Mouse (Mus musculus) ES-E14 (cell line): ENCODE measurements around the gene Alb.

Experiments
- CHD2 ChIP-seq: IDR thresholded peaks from 2 replicates; pipeline ENCODE4 v1.6.1; 2014; ENCODE audit warnings: mild to moderate bottlenecking, low read depth, low read length, inconsistent platforms
- ZNF384 ChIP-seq: IDR thresholded peaks from 2 replicates; pipeline ENCODE4 v1.6.1; 2012; ENCODE audit warnings: low read depth, low read length, inconsistent platforms

DNA sequence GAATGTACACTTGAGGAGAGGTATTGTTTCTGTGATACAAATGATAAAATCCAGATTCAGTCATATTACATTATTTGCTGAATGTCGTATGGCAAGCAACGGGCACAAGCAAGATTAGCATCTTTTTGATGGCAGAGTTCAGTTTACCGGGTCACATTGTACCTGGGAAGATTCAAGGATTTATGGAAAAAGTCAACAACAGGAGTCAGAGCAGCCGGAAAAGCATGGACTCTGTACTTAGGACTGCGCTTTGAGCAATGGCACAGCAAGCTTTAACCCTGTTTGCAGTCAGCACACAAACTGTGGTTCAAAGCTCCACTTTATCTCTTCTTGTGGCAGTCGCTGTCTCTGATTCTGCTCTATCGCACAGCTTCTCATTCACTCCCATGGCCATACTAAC is 24.9 kb downstream of the Alb start:
- TF ChIP-seq ZNF384 (no peak), CHD2 (no peak)
